Mouse (Mus musculus): ENCODE measurements at regions not wholly inside any gene's neighbourhood (a gene's known extent, or its start where the extent isn't known, plus 50 kb on each side); places are given as distances from the start of the nearest gene placed in this dataset.

DNA sequence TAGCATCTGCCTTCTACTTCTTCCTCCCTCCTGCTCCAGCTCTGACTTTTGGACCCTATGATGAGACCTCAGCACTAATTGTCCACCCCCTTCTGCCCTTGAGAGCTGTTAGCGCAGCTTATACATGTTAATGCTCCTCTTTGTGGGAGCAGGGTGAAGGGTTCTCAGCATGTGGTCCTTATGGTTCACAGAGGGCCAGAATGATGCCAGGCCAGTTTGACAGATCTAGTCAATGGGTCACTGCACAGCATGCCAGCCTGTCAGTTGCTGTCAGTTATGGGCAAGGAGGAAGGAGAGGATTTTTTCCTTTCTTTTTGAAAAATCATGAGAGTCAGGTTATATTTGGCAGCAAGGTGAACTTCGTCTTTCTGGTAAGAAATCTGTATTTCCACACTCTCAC lies 68.4 kb downstream of the 4931417E11Rik start:
- Histone ChIP-seq H3K27ac (ENCODE audit: low read length) (no peak overlapping the region), H3K4me1 (replicated peaks; ENCODE audit: control insufficient read depth, insufficient read depth, low read length) (no peaks in the 10 kb centered on the region), H3K4me2 (ENCODE audit: low read length) (no peak overlapping the region), H3K9me3 (ENCODE audit: control insufficient read depth, low read length) (no peaks in the 10 kb centered on the region), H3K27me3 (replicated peaks; ENCODE audit: control insufficient read depth, insufficient read depth, low read length) (no peaks in the 10 kb centered on the region), H3K9ac (replicated peaks; ENCODE audit: low read depth, low read length) (no peak overlapping the region), H3K4me3 (replicated peaks; ENCODE audit: low read length) (no peak overlapping the region), H3K36me3 (ENCODE audit: control insufficient read depth, insufficient read depth) (no peaks in the 10 kb centered on the region)
- 77% methylated on average over 2 of the region's 2 CpGs for WGBS
- ATAC-seq, result no peak

- no peaks in the 10 kb centered on the region for H3K27me3 ChIP-seq (replicated peaks; ENCODE audit: control insufficient read depth, insufficient read depth, low read length)
- H3K9me3 ChIP-seq (ENCODE audit: control insufficient read depth, low read length), result no peaks in the 10 kb centered on the region
- WGBS, result 72% methylated on average over 6 of the region's 6 CpGs
- H3K4me2 ChIP-seq (ENCODE audit: low read length), result no peak overlapping the region
- H3K27ac ChIP-seq (ENCODE audit: low read length), result no peak overlapping the region
- no peak for ATAC-seq
- H3K4me1 ChIP-seq (replicated peaks; ENCODE audit: control insufficient read depth, insufficient read depth, low read length), result no peaks in the 10 kb centered on the region
- no peak overlapping the region for H3K4me3 ChIP-seq (replicated peaks; ENCODE audit: low read length)
- H3K9ac ChIP-seq (replicated peaks; ENCODE audit: low read depth, low read length), result no peak overlapping the region
- no peaks in the 10 kb centered on the region for H3K36me3 ChIP-seq (ENCODE audit: control insufficient read depth, insufficient read depth)
Measured at GRCm38 (mm10) chr6:73389301-73389700, 80.2 kb downstream of the 4931417E11Rik start.

- WGBS, result 82% methylated on average over 3 of the region's 3 CpGs
- H3K4me3 ChIP-seq (replicated peaks; ENCODE audit: low read length), result no peak overlapping the region
- no peak for ATAC-seq
- H3K9ac ChIP-seq (replicated peaks; ENCODE audit: low read depth, low read length), result no peak overlapping the region
- H3K27me3 ChIP-seq (replicated peaks; ENCODE audit: control insufficient read depth, insufficient read depth, low read length), result no peaks in the 10 kb centered on the region
- H3K36me3 ChIP-seq (ENCODE audit: control insufficient read depth, insufficient read depth), result no peaks in the 10 kb centered on the region
- H3K27ac ChIP-seq (ENCODE audit: low read length), result no peak overlapping the region
- no peaks in the 10 kb centered on the region for H3K4me1 ChIP-seq (replicated peaks; ENCODE audit: control insufficient read depth, insufficient read depth, low read length)
- no peaks in the 10 kb centered on the region for H3K9me3 ChIP-seq (ENCODE audit: control insufficient read depth, low read length)
- H3K4me2 ChIP-seq (ENCODE audit: low read length), result no peak overlapping the region
Measured at GRCm38 (mm10) chr6:73386261-73386660, 83.2 kb downstream of the 4931417E11Rik start.

GRCm38 (mm10) chr6:73379825-73380224 lies 89.6 kb downstream of the 4931417E11Rik start:
- Histone ChIP-seq H3K4me1 (replicated peaks; ENCODE audit: control insufficient read depth, insufficient read depth, low read length) (no peaks in the 10 kb centered on the region), H3K36me3 (ENCODE audit: control insufficient read depth, insufficient read depth) (no peaks in the 10 kb centered on the region), H3K27me3 (replicated peaks; ENCODE audit: control insufficient read depth, insufficient read depth, low read length) (no peaks in the 10 kb centered on the region), H3K27ac (ENCODE audit: low read length) (no peak overlapping the region), H3K9ac (replicated peaks; ENCODE audit: low read depth, low read length) (no peak overlapping the region), H3K9me3 (ENCODE audit: control insufficient read depth, low read length) (no peaks in the 10 kb centered on the region), H3K4me2 (ENCODE audit: low read length) (no peak overlapping the region), H3K4me3 (replicated peaks; ENCODE audit: low read length) (no peak overlapping the region)
- ATAC-seq, result no peak
- 92% methylated on average over 5 of the region's 5 CpGs for WGBS

- ATAC-seq, result no peak
- H3K27ac ChIP-seq (ENCODE audit: low read length), result no peak overlapping the region
- H3K4me2 ChIP-seq (ENCODE audit: low read length), result no peak overlapping the region
- H3K9me3 ChIP-seq (ENCODE audit: control insufficient read depth, low read length), result no peaks in the 10 kb centered on the region
- no peaks in the 10 kb centered on the region for H3K4me1 ChIP-seq (replicated peaks; ENCODE audit: control insufficient read depth, insufficient read depth, low read length)
- no peaks in the 10 kb centered on the region for H3K27me3 ChIP-seq (replicated peaks; ENCODE audit: control insufficient read depth, insufficient read depth, low read length)
- H3K36me3 ChIP-seq (ENCODE audit: control insufficient read depth, insufficient read depth), result no peaks in the 10 kb centered on the region
- H3K4me3 ChIP-seq (replicated peaks; ENCODE audit: low read length), result no peak overlapping the region
- H3K9ac ChIP-seq (replicated peaks; ENCODE audit: low read depth, low read length), result no peak overlapping the region
- WGBS, result 76% methylated on average over 8 of the region's 8 CpGs
Measured at GRCm38 (mm10) chr6:73377884-73378283, 91.6 kb downstream of the 4931417E11Rik start.

DNA sequence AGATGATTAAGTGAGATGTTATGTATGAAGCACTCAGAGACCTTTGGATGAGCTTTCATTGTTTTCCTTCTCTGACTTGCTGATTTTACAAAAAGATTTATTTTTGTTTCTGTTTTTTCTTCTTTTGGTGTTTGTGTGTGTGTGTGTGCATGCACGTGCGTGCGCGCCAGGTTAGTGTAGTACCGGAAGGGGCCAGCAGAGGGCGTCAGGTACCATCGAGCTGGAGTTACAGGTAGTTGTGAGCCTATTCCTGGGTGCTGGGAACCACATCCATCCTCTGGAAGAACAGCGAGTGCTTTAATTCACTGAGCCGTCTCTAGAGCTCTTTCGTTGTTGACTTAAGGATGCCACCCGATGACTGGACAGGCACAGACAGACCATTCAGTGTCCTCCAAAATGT lies 93.2 kb downstream of the 4931417E11Rik start:
- WGBS, result 97% methylated on average over 11 of the region's 11 CpGs
- Histone ChIP-seq H3K27ac (ENCODE audit: low read length) (no peak overlapping the region), H3K36me3 (ENCODE audit: control insufficient read depth, insufficient read depth) (no peaks in the 10 kb centered on the region), H3K9me3 (ENCODE audit: control insufficient read depth, low read length) (no peaks in the 10 kb centered on the region), H3K4me3 (replicated peaks; ENCODE audit: low read length) (no peak overlapping the region), H3K9ac (replicated peaks; ENCODE audit: low read depth, low read length) (no peak overlapping the region), H3K4me1 (replicated peaks; ENCODE audit: control insufficient read depth, insufficient read depth, low read length) (no peaks in the 10 kb centered on the region), H3K27me3 (replicated peaks; ENCODE audit: control insufficient read depth, insufficient read depth, low read length) (no peaks in the 10 kb centered on the region), H3K4me2 (ENCODE audit: low read length) (no peak overlapping the region)
- ATAC-seq, result no peak

DNA sequence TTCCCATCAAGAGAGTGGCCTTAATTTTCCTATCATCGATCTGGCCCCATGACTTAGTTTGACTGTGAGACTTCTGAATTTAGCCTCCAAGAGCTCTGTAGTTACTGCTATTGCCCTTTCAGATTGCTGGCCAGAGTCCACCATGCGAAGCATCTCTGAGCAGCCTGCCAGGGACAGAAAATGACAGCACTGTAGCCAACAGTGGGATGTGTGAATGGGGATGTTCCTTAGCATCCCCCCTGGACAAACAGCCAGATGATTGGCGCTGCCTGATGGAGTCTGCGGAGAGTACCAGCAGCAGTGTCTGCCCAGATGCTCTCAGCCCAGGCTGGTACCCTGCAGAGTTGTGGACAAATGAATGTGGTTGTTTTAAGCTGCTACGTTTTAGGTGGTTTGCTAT lies 96.6 kb downstream of the 4931417E11Rik start:
- H3K27me3 ChIP-seq (replicated peaks; ENCODE audit: control insufficient read depth, insufficient read depth, low read length), result no peaks in the 10 kb centered on the region
- WGBS, result 66% methylated on average over 5 of the region's 5 CpGs
- no peaks in the 10 kb centered on the region for H3K9me3 ChIP-seq (ENCODE audit: control insufficient read depth, low read length)
- H3K4me1 ChIP-seq (replicated peaks; ENCODE audit: control insufficient read depth, insufficient read depth, low read length), result peaks cover 7% of the 10 kb centered on the region; the same call in 1 of the 2 replicates
- H3K27ac ChIP-seq (ENCODE audit: low read length), result no peak overlapping the region
- H3K9ac ChIP-seq (replicated peaks; ENCODE audit: low read depth, low read length), result no peak overlapping the region
- H3K4me3 ChIP-seq (replicated peaks; ENCODE audit: low read length), result no peak overlapping the region
- H3K36me3 ChIP-seq (ENCODE audit: control insufficient read depth, insufficient read depth), result no peaks in the 10 kb centered on the region
- no peak overlapping the region for H3K4me2 ChIP-seq (ENCODE audit: low read length)
- no peak for ATAC-seq

DNA sequence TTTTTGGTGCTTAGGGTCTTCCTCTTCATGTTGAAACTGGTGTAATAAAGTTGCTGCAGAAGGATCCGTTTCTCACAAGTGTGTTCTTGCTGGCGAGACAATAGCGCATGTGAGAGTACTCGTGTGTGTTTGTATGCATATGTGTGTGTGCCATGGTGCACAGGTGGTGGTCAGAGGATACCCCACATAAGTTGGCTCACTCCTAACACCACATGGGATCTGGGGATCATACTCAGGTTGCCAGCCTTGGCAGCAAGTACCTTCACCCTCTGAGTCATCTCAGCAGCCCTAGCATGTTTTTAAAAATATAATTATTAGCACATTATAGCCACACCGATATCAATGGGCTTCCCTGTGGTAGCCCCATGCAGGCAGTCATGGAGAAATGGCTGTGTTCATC lies 97.6 kb downstream of the 4931417E11Rik start:
- WGBS, result 92% methylated on average over 5 of the region's 5 CpGs
- Histone ChIP-seq H3K9me3 (ENCODE audit: control insufficient read depth, low read length) (no peaks in the 10 kb centered on the region), H3K27ac (ENCODE audit: low read length) (no peak overlapping the region), H3K4me1 (replicated peaks; ENCODE audit: control insufficient read depth, insufficient read depth, low read length) (peaks cover 7% of the 10 kb centered on the region; the same call in 1 of the 2 replicates), H3K4me3 (replicated peaks; ENCODE audit: low read length) (no peak overlapping the region), H3K4me2 (ENCODE audit: low read length) (no peak overlapping the region), H3K27me3 (replicated peaks; ENCODE audit: control insufficient read depth, insufficient read depth, low read length) (no peaks in the 10 kb centered on the region), H3K9ac (replicated peaks; ENCODE audit: low read depth, low read length) (no peak overlapping the region), H3K36me3 (ENCODE audit: control insufficient read depth, insufficient read depth) (no peaks in the 10 kb centered on the region)
- ATAC-seq, result no peak

DNA sequence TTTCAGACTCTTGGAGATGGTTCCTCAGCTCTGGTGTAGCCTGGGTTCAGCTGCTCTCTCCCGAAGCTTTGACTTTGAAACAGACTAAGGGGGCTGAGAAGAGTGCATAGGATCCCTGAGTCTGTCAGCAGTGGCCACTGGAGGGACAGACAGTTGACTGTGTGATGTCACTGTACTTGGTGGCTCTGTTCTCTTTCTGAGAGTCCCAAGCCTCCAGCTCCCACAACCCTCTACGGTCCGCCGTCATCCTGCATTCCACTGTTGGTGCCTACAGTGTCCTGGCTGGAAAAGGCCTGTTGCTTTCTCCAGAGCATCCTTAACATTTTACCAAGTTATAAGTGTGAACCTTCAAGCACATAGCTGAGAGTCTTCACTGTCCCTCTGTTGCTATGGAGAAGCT lies 98.6 kb downstream of the 4931417E11Rik start:
- Histone ChIP-seq H3K4me2 (ENCODE audit: low read length) (no peak overlapping the region), H3K9ac (replicated peaks; ENCODE audit: low read depth, low read length) (no peak overlapping the region), H3K9me3 (ENCODE audit: control insufficient read depth, low read length) (no peaks in the 10 kb centered on the region), H3K4me3 (replicated peaks; ENCODE audit: low read length) (no peak overlapping the region), H3K4me1 (replicated peaks; ENCODE audit: control insufficient read depth, insufficient read depth, low read length) (peaks cover 7% of the 10 kb centered on the region; the same call in 1 of the 2 replicates), H3K27ac (ENCODE audit: low read length) (no peak overlapping the region), H3K27me3 (replicated peaks; ENCODE audit: control insufficient read depth, insufficient read depth, low read length) (no peaks in the 10 kb centered on the region), H3K36me3 (ENCODE audit: control insufficient read depth, insufficient read depth) (no peaks in the 10 kb centered on the region)
- ATAC-seq, result no peak
- 92% methylated on average over 4 of the region's 4 CpGs for WGBS

GRCm38 (mm10) chr6:73368836-73369141 lies 100.7 kb downstream of the 4931417E11Rik start:
- Histone ChIP-seq H3K4me3 (replicated peaks; ENCODE audit: low read length) (peak overlapping the region; percentile 17), H3K27ac (ENCODE audit: low read length) (no peak overlapping the region), H3K4me2 (ENCODE audit: low read length) (peak overlapping the region; percentile 48), H3K36me3 (ENCODE audit: control insufficient read depth, insufficient read depth) (no peaks in the 10 kb centered on the region), H3K4me1 (replicated peaks; ENCODE audit: control insufficient read depth, insufficient read depth, low read length) (peaks cover 7% of the 10 kb centered on the region; the same call in 1 of the 2 replicates), H3K9ac (replicated peaks; ENCODE audit: low read depth, low read length) (no peak overlapping the region), H3K27me3 (replicated peaks; ENCODE audit: control insufficient read depth, insufficient read depth, low read length) (no peaks in the 10 kb centered on the region), H3K9me3 (ENCODE audit: control insufficient read depth, low read length) (no peaks in the 10 kb centered on the region)
- WGBS, result 13% methylated on average over 6 of the region's 6 CpGs
- no peak for ATAC-seq

Measured in forebrain, embryonic 16.5 days (tissue).